In the genomic region with DNA sequence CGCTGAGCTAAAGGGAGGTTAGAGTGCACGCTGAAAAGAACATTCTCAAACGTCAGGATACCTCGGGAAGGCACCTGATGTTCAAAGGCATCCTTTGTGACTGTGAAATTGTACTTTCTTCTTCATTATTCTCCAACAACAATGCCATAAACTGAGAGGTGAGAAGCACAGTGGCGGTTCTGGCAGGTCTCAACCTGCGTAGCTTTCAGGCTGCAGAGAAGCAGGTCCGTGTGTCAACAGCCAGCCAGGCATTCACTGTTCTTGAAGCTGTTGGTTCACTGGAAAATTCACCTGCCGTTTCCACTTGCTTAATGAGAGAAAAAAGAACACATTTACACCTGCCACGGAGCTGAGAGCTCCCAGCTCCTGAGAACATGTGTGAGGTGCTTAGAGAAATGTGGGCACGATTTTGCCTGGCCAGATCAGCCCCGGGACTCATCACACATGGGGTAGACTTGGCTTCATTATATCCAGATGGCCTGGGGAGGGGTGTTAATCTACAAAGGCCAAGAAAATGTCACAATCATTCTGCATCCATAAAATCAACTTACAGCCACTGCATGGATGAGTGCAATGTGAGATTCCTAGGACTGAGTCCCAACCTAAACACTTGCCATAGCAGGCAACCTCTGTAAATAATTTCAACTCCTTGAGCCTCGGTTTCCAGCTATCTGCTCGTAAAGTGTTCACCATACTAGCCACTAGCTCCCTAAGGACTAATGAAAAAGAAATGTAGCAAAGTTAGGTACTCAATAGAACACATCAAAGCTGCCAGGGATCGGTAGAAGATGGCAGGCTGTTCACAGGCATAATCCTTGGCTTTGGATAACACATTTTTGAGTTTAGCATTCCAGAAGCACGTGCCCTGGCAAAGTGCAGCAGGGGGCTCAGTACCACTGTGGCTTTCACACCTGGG, we compare ENCODE assay signal across 15 mouse cellular contexts.
DNase-seq lines count a peak whose midpoint lies in the region; ATAC-seq and TF ChIP-seq lines count a peak whose summit lies in the region.
"Had no signal": no experiment of that assay in that cellular context is flagged by ENCODE, and none has a peak within 500 bp of the region (broad histone marks: within the 10 kb centered on the region; RNA-seq: fewer than 3 reads in every experiment).

No protein-coding gene starts in this region.

- TF ChIP-seq CTCF in stomach, postnatal 0 days (IDR thresholded peaks at IDR 0.05; ENCODE audit: low read depth): no peak
- no peak for TF ChIP-seq CTCF in hindbrain, postnatal 0 days (IDR thresholded peaks at IDR 0.05; ENCODE audit: low read depth)

- WGBS in stomach, embryonic 16.5 days: 66% methylated on average over 15 of the region's 15 CpGs
- WGBS in stomach, postnatal 0 days: 56% methylated on average over 15 of the region's 15 CpGs
- WGBS in hindbrain, postnatal 0 days: 45% methylated on average over 15 of the region's 15 CpGs

- H3K36me3 ChIP-seq in stomach, embryonic 16.5 days (ENCODE audit: control insufficient read depth, insufficient read depth, low read length): no peaks in the 10 kb centered on the region
- no peaks in the 10 kb centered on the region for H3K36me3 ChIP-seq in stomach, postnatal 0 days (ENCODE audit: control insufficient read depth, insufficient read depth, low read length)
- H3K36me3 ChIP-seq in hindbrain, postnatal 0 days (ENCODE audit: insufficient read depth, low read length): no peaks in the 10 kb centered on the region

- no peaks in the 10 kb centered on the region for H3K27me3 ChIP-seq in stomach, embryonic 16.5 days (ENCODE audit: control insufficient read depth, insufficient read depth, low read length)
- no peaks in the 10 kb centered on the region for H3K27me3 ChIP-seq in stomach, postnatal 0 days (ENCODE audit: control insufficient read depth, insufficient read depth, low read length)
- no peaks in the 10 kb centered on the region for H3K27me3 ChIP-seq in hindbrain, postnatal 0 days (ENCODE audit: insufficient read depth, low read length)

- H3K27ac ChIP-seq in stomach, embryonic 16.5 days (ENCODE audit: low read length): no peak overlapping the region
- no peak overlapping the region for H3K27ac ChIP-seq in stomach, postnatal 0 days (replicated peaks)
- 0 out of 2 replicates have a peak overlapping the region, but pooled peaks have one; percentile 0 for H3K27ac ChIP-seq in hindbrain, postnatal 0 days
- H3K27ac ChIP-seq: left cerebral cortex, adult 2 months; liver, embryonic 14.5 days had no signal

- no peak for TF ChIP-seq EP300 in stomach, postnatal 0 days (optimal IDR thresholded peaks at IDR 0.05)

- H3K4me3 ChIP-seq in stomach, embryonic 16.5 days (replicated peaks; ENCODE audit: low read length): no peak overlapping the region
- H3K4me3 ChIP-seq in stomach, postnatal 0 days (ENCODE audit: low read depth, low read length): no peak overlapping the region
- H3K4me3 ChIP-seq in hindbrain, postnatal 0 days (ENCODE audit: low read length): no peak overlapping the region
- H3K4me3 ChIP-seq: left cerebral cortex, adult 2 months had no signal

- H3K4me2 ChIP-seq in stomach, embryonic 16.5 days (ENCODE audit: low read depth, low read length): no peak overlapping the region
- no peak overlapping the region for H3K4me2 ChIP-seq in stomach, postnatal 0 days (replicated peaks; ENCODE audit: low read depth)
- H3K4me2 ChIP-seq in hindbrain, postnatal 0 days (ENCODE audit: low read depth, low read length): no peak overlapping the region

- peak; percentile 47; the same call in 1 of the 2 replicates for ATAC-seq in stomach, embryonic 16.5 days (ENCODE audit: insufficient read depth, low FRiP score)
- ATAC-seq in stomach, postnatal 0 days (ENCODE audit: low FRiP score, low TSS enrichment): no peak
- peak; percentile 73 for ATAC-seq in hindbrain, postnatal 0 days
- ATAC-seq: CD4-positive, CD25-positive, alpha-beta regulatory T cell, adult 4 months; intestine, embryonic 16.5 days had no signal

- H3K9me3 ChIP-seq in stomach, embryonic 16.5 days (replicated peaks; ENCODE audit: control insufficient read depth, low read length): no peaks in the 10 kb centered on the region
- H3K9me3 ChIP-seq in stomach, postnatal 0 days (ENCODE audit: control insufficient read depth, low read length): no peaks in the 10 kb centered on the region
- no peaks in the 10 kb centered on the region for H3K9me3 ChIP-seq in hindbrain, postnatal 0 days (ENCODE audit: low read length)

- no peaks in the 10 kb centered on the region for H3K4me1 ChIP-seq in stomach, embryonic 16.5 days (ENCODE audit: control insufficient read depth, insufficient read depth, low read length)
- H3K4me1 ChIP-seq in stomach, postnatal 0 days (replicated peaks; ENCODE audit: control insufficient read depth, insufficient read depth): no peaks in the 10 kb centered on the region
- 0 out of 2 replicates have a peak, but pooled peaks cover 7% of the 10 kb centered on the region for H3K4me1 ChIP-seq in hindbrain, postnatal 0 days (ENCODE audit: insufficient read depth, low read length)

- H3K9ac ChIP-seq in stomach, embryonic 16.5 days (ENCODE audit: low read length): no peak overlapping the region
- H3K9ac ChIP-seq in stomach, postnatal 0 days (ENCODE audit: low read length): no peak overlapping the region
- no peak overlapping the region for H3K9ac ChIP-seq in hindbrain, postnatal 0 days (replicated peaks; ENCODE audit: low read length)
- H3K9ac ChIP-seq: liver, embryonic 14.5 days had no signal

- peak; percentile 56 for DNase-seq in heart, adult 11 months
- no peak for DNase-seq in heart, adult 8-10 months (ENCODE audit: low spot score)
- DNase-seq in stomach, postnatal 0 days (ENCODE audit: low spot score): no peak
- peak; percentile 74 for DNase-seq in hindbrain, postnatal 0 days (ENCODE audit: low spot score)
- no peak for DNase-seq in MN1 (ENCODE audit: low spot score)
- DNase-seq in kidney, postnatal 10 days: no peak
- DNase-seq: heart, adult 18-20 months; lung, postnatal 4 days; retina, postnatal 1 day; thymus, postnatal 14 days had no signal

Comparison
In these comparisons a context has a peak if more than half of its experiments do, and no peak if none do; other contexts are left out.
1. DNase-seq: peak in heart, adult 11 months (single experiment) and hindbrain, postnatal 0 days (single experiment); none in heart, adult 8-10 months (single experiment), stomach, postnatal 0 days (single experiment), MN1 (single experiment) and kidney, postnatal 10 days (single experiment).